Comparison of ENCODE assay signal across 23 mouse cellular contexts in genomic region chr8:67572380-67572779, GRCm38 (mm10). TPM values are rescaled to one million over a fixed set of nuclear protein-coding genes. Genes with fewer than 3 reads are reported as not detected.
"Had no signal": no experiment of that assay in that cellular context is flagged by ENCODE, and none has a peak within 500 bp of the region (broad histone marks: within the 10 kb centered on the region; RNA-seq: fewer than 3 reads in every experiment).

No protein-coding gene starts in this region.

- H3K27ac ChIP-seq: limb, embryonic 10.5 days; limb, embryonic 13.5 days; macrophage; midbrain, embryonic 10.5 days; midbrain, embryonic 13.5 days; neural tube, embryonic 13.5 days had no signal

- H3K27me3 ChIP-seq: limb, embryonic 13.5 days; megakaryocyte, embryonic 14.5 days; midbrain, embryonic 13.5 days; neural tube, embryonic 13.5 days had no signal

- ATAC-seq: intestine, embryonic 16.5 days; lung, postnatal 0 days; midbrain, embryonic 13.5 days; midbrain, embryonic 16.5 days had no signal

- H3K9ac ChIP-seq: limb, embryonic 13.5 days; lung, embryonic 14.5 days; midbrain, embryonic 13.5 days; neural tube, embryonic 13.5 days had no signal

- H3K36me3 ChIP-seq: limb, embryonic 10.5 days; limb, embryonic 13.5 days; midbrain, embryonic 10.5 days; midbrain, embryonic 13.5 days; neural tube, embryonic 13.5 days had no signal

- H3K4me3 ChIP-seq: limb, embryonic 10.5 days; limb, embryonic 13.5 days; megakaryocyte, embryonic 14.5 days; midbrain, embryonic 10.5 days; midbrain, embryonic 13.5 days; myocyte; neural tube, embryonic 13.5 days had no signal

- DNase-seq: kidney, adult 18-20 months; kidney, adult 9 months; kidney, postnatal 14 days; kidney, postnatal 4 days; lung, embryonic 14.5 days; retina, postnatal 1 day; right cerebral cortex, postnatal 25 days; spleen, adult 18-20 months; thymus, adult 18-20 months; thymus, postnatal 4 days had no signal

- H3K4me2 ChIP-seq: limb, embryonic 13.5 days; lung, embryonic 14.5 days; midbrain, embryonic 13.5 days; neural tube, embryonic 13.5 days had no signal

- H3K9me3 ChIP-seq: limb, embryonic 10.5 days; limb, embryonic 13.5 days; midbrain, embryonic 10.5 days; midbrain, embryonic 13.5 days; neural tube, embryonic 13.5 days had no signal

- H3K4me1 ChIP-seq: limb, embryonic 10.5 days; limb, embryonic 13.5 days; megakaryocyte, embryonic 14.5 days; midbrain, embryonic 10.5 days; midbrain, embryonic 13.5 days; neural tube, embryonic 13.5 days had no signal

RNA-seq across cellular contexts. Expression of gene Nat3, which starts 48.7 kb away (rescaled TPM):
- polyA plus RNA-seq: intestine, embryonic 16.5 days; kidney, embryonic 16.5 days; limb, embryonic 10.5 days; limb, embryonic 13.5 days; liver, adult 2 months; lung, embryonic 14.5 days; lung, postnatal 0 days; macrophage; midbrain, embryonic 10.5 days; midbrain, embryonic 13.5 days; midbrain, embryonic 16.5 days; myocyte; neural tube, embryonic 13.5 days had no signal
